Mouse (Mus musculus) urinary bladder, postnatal 10 days (tissue): Measurements from ENCODE around the gene Zfp30.

Experiments used
- DNase-seq: peaks from one replicate; pipeline ENCODE4 v3.0.0; 2022; ENCODE audit warnings: low spot score

The Zfp30 gene

GRCm38 (mm10) chr7:29836816-29837215, 53.0 kb downstream of the Zfp30 start:
- no peak for DNase-seq

GRCm38 (mm10) chr7:29839256-29839655, 55.5 kb downstream of the Zfp30 start:
- DNase-seq = no peak

GRCm38 (mm10) chr7:29842105-29842504, 58.3 kb downstream of the Zfp30 start:
- DNase-seq = no peak
